Mouse (Mus musculus) heart, postnatal 0 days (tissue): ENCODE data around the gene Resp18.
A peak's percentile ranks its signal among the peaks of the same experiment; 100 is the strongest.

Experiments used
- CTCF ChIP-seq: IDR thresholded peaks from 2 replicates; pipeline ENCODE4 v1.5.1; 2016; ENCODE audit warnings: antibody characterized with exemption, control low read depth, low read depth
- EP300 ChIP-seq: IDR thresholded peaks from 2 replicates; pipeline ENCODE4 v1.6.1; 2016; ENCODE audit warnings: antibody characterized with exemption, low read depth

GRCm38 (mm10) chr1:75234606-75235005, 43.6 kb downstream of the Resp18 start:
- TF ChIP-seq CTCF (peak; percentile 79), EP300 (no peak)
